25 mouse cellular contexts compared by ENCODE assay signal in genomic region chr14:107329302-107329701, GRCm38 (mm10).
DNase-seq lines count a peak whose midpoint lies in the region; ATAC-seq lines count a peak whose summit lies in the region.
"Had no signal": no experiment of that assay in that cellular context is flagged by ENCODE, and none has a peak within 500 bp of the region (broad histone marks: within the 10 kb centered on the region; RNA-seq: fewer than 3 reads in every experiment).

No protein-coding gene starts in this region.

- no peak overlapping the region for H3K27ac ChIP-seq in heart, embryonic 11.5 days (ENCODE audit: low read depth, low read length)
- H3K27ac ChIP-seq: embryonic facial prominence, embryonic 13.5 days; hindbrain, embryonic 12.5 days; limb, embryonic 13.5 days; liver, embryonic 12.5 days; stomach, embryonic 15.5 days had no signal

- peak; percentile 10 to 18 for DNase-seq in cerebellum, postnatal 14 days
- no peak for DNase-seq in cerebellum, postnatal 36 days
- peak; percentile 34 for DNase-seq in left cerebral cortex, postnatal 4 days
- DNase-seq in left cerebral cortex, adult 8-10 months (ENCODE audit: low spot score in 2 of 2): no peak
- peak; percentile 30 for DNase-seq in layer of hippocampus, adult 9-10 months (ENCODE audit: low spot score)
- DNase-seq in gastrocnemius, adult 8-10 months (ENCODE audit: low spot score in 2 of 2): no peak
- DNase-seq: adrenal gland, postnatal 14 days; cerebellum, adult 11 months; cerebellum, postnatal 25 days; embryo, embryonic 11 days; gastrocnemius, postnatal 10 days; heart, postnatal 10 days; kidney, adult 18-20 months; lung, adult 18-20 months; lung, postnatal 10 days; thymus, adult 18-20 months; thymus, postnatal 4 days had no signal

- 87% methylated on average over 1 of the region's 1 CpGs for WGBS in heart, embryonic 11.5 days (ENCODE audit: insufficient replicate concordance)

- no peak overlapping the region for H3K4me3 ChIP-seq in heart, embryonic 11.5 days (ENCODE audit: low read depth, low read length)
- H3K4me3 ChIP-seq: embryonic facial prominence, embryonic 13.5 days; heart, embryonic 12.5 days; hindbrain, embryonic 12.5 days; limb, embryonic 13.5 days; liver, embryonic 12.5 days; stomach, embryonic 15.5 days had no signal

- ATAC-seq in heart, embryonic 11.5 days (replicated peaks; ENCODE audit: insufficient number of reproducible peaks, low FRiP score, low TSS enrichment): no peak
- ATAC-seq: liver, embryonic 12.5 days had no signal

- H3K9me3 ChIP-seq in heart, embryonic 11.5 days (replicated peaks; ENCODE audit: control insufficient read depth, low read length): no peaks in the 10 kb centered on the region
- H3K9me3 ChIP-seq: embryonic facial prominence, embryonic 13.5 days; heart, embryonic 12.5 days; hindbrain, embryonic 12.5 days; limb, embryonic 13.5 days; liver, embryonic 12.5 days; stomach, embryonic 15.5 days had no signal

- no peaks in the 10 kb centered on the region for H3K4me1 ChIP-seq in heart, embryonic 11.5 days (ENCODE audit: control insufficient read depth, insufficient read depth, low read length)
- H3K4me1 ChIP-seq: embryonic facial prominence, embryonic 13.5 days; heart, embryonic 12.5 days; hindbrain, embryonic 12.5 days; limb, embryonic 13.5 days; liver, embryonic 12.5 days; stomach, embryonic 15.5 days had no signal

- H3K36me3 ChIP-seq in heart, embryonic 11.5 days (ENCODE audit: control insufficient read depth, insufficient read depth, low read length): no peaks in the 10 kb centered on the region
- H3K36me3 ChIP-seq: embryonic facial prominence, embryonic 13.5 days; heart, embryonic 12.5 days; hindbrain, embryonic 12.5 days; limb, embryonic 13.5 days; liver, embryonic 12.5 days; stomach, embryonic 15.5 days had no signal

- intact Hi-C loops in left cerebral cortex, postnatal 4 days (cut with DNase I): no loop called here

- no peak overlapping the region for H3K4me2 ChIP-seq in heart, embryonic 11.5 days
- H3K4me2 ChIP-seq: embryonic facial prominence, embryonic 13.5 days; heart, embryonic 12.5 days; hindbrain, embryonic 12.5 days; limb, embryonic 13.5 days; liver, embryonic 12.5 days; midbrain, embryonic 11.5 days; stomach, embryonic 15.5 days had no signal

- H3K27me3 ChIP-seq in heart, embryonic 11.5 days (ENCODE audit: control insufficient read depth, insufficient read depth, low read length): no peaks in the 10 kb centered on the region
- H3K27me3 ChIP-seq: embryonic facial prominence, embryonic 13.5 days; heart, embryonic 12.5 days; hindbrain, embryonic 12.5 days; limb, embryonic 13.5 days; liver, embryonic 12.5 days; stomach, embryonic 15.5 days had no signal

- no peak overlapping the region for H3K9ac ChIP-seq in heart, embryonic 11.5 days (ENCODE audit: low read depth, low read length)
- H3K9ac ChIP-seq: embryonic facial prominence, embryonic 13.5 days; heart, embryonic 12.5 days; hindbrain, embryonic 12.5 days; limb, embryonic 13.5 days; liver, embryonic 12.5 days; stomach, embryonic 15.5 days had no signal

Comparison
In these comparisons a context has a peak if more than half of its experiments do, and no peak if none do; other contexts are left out.
1. DNase-seq: peak in cerebellum, postnatal 14 days (2 of 2), left cerebral cortex, postnatal 4 days (single experiment) and layer of hippocampus, adult 9-10 months (single experiment); none in cerebellum, postnatal 36 days (0 of 2), left cerebral cortex, adult 8-10 months (0 of 2) and gastrocnemius, adult 8-10 months (0 of 2).